Mouse (Mus musculus): ENCODE measurements around the gene Zfp180. TPM values are rescaled to one million over a fixed set of nuclear protein-coding genes. Genes with fewer than 3 reads are reported as not detected.
"Not testable (repeated sequence)": the region's sequence is repeated elsewhere in the genome, so short reads cannot be mapped to it uniquely, and the experiment has no call there.

Zfp180 gene
- polyA plus RNA-seq (2014; fragmentation: Nextera tagmentation; extraction: Ambion mirVana), result 30.7 and 30.9 TPM in 2 replicates

- peak within 1 kb of the TSS; percentile 75 for H3K27ac ChIP-seq (replicated peaks; ENCODE audit: low read depth, low read length)
- peak; percentile 92 for DNase-seq (ENCODE audit: low spot score)
- 20% methylated on average over 44 of the region's 44 CpGs for WGBS
Observed at GRCm38 (mm10) chr7:24081634-24082431, at the start of gene Zfp180. Gene Zfp180 (plus strand): TSS chr7:24081924.

GRCm38 (mm10) chr7:24052660-24053304 is 28.9 kb upstream of the Zfp180 start, which contains the start of gene Vmn1r183:
Gene Vmn1r183 (plus strand): TSS chr7:24053254.
- no peaks in the 10 kb centered on the region for H3K9me3 ChIP-seq (ENCODE audit: control insufficient read depth, low read length)
- no peak for ATAC-seq (ENCODE audit: insufficient number of reproducible peaks, low FRiP score, low TSS enrichment, low read depth)
- WGBS, result 74% methylated on average over 4 of the region's 4 CpGs

More at GRCm38 (mm10) chr7:24081634-24082431, at the start of gene Zfp180:
- peak within 1 kb of the TSS; percentile 57 for H3K4me3 ChIP-seq (ENCODE audit: low read depth, low read length)
- H3K36me3 ChIP-seq (ENCODE audit: control insufficient read depth, insufficient read depth, low read length), result peaks cover 8% of the 10 kb centered on the region; the same call in 1 of the 2 replicates
- peak within 1 kb of the TSS; percentile 66 for H3K4me2 ChIP-seq (ENCODE audit: low read depth, severe bottlenecking)
- H3K27me3 ChIP-seq (ENCODE audit: control insufficient read depth, insufficient read depth, low read length), result no peaks in the 10 kb centered on the region
- ATAC-seq (ENCODE audit: insufficient number of reproducible peaks, low FRiP score, low TSS enrichment, low read depth), result peak; percentile 98
- peak within 1 kb of the TSS; percentile 62 for H3K9ac ChIP-seq (ENCODE audit: low read length)
- H3K4me1 ChIP-seq (ENCODE audit: control insufficient read depth, insufficient read depth, low read length), result peaks cover 3% of the 10 kb centered on the region; the same call in 1 of the 2 replicates
- no peaks in the 10 kb centered on the region for H3K9me3 ChIP-seq (ENCODE audit: control insufficient read depth, low read length)

GRCm38 (mm10) chr7:24074424-24074823 is 7.3 kb upstream of the Zfp180 start:
- H3K9me3 ChIP-seq (ENCODE audit: control insufficient read depth, low read length); H3K36me3 ChIP-seq (ENCODE audit: control insufficient read depth, insufficient read depth, low read length); H3K9ac ChIP-seq (ENCODE audit: low read length); H3K27ac ChIP-seq (replicated peaks; ENCODE audit: low read depth, low read length); DNase-seq (ENCODE audit: low spot score); H3K4me1 ChIP-seq (ENCODE audit: control insufficient read depth, insufficient read depth, low read length); H3K4me2 ChIP-seq (ENCODE audit: low read depth, severe bottlenecking); H3K4me3 ChIP-seq (ENCODE audit: low read depth, low read length); ATAC-seq (ENCODE audit: insufficient number of reproducible peaks, low FRiP score, low TSS enrichment, low read depth); H3K27me3 ChIP-seq (ENCODE audit: control insufficient read depth, insufficient read depth, low read length): not testable (repeated sequence)
- WGBS, result 33% methylated on average over 1 of the region's 1 CpGs

More at GRCm38 (mm10) chr7:24052660-24053304, 28.9 kb upstream of the Zfp180 start, which contains the start of gene Vmn1r183:
- Histone ChIP-seq H3K4me2 (ENCODE audit: low read depth, severe bottlenecking) (no peak within 1 kb of the TSS), H3K36me3 (ENCODE audit: control insufficient read depth, insufficient read depth, low read length) (no peaks in the 10 kb centered on the region), H3K27ac (replicated peaks; ENCODE audit: low read depth, low read length) (no peak within 1 kb of the TSS), H3K4me3 (ENCODE audit: low read depth, low read length) (no peak within 1 kb of the TSS), H3K27me3 (ENCODE audit: control insufficient read depth, insufficient read depth, low read length) (no peaks in the 10 kb centered on the region), H3K9ac (ENCODE audit: low read length) (no peak within 1 kb of the TSS), H3K4me1 (ENCODE audit: control insufficient read depth, insufficient read depth, low read length) (no peaks in the 10 kb centered on the region)
- no peak for DNase-seq (ENCODE audit: low spot score)

- no peaks in the 10 kb centered on the region for H3K9me3 ChIP-seq (ENCODE audit: control insufficient read depth, low read length)
Observed at GRCm38 (mm10) chr7:24082457-24083235, 922 bp downstream of the Zfp180 start.

GRCm38 (mm10) chr7:24086871-24087270 is 5.1 kb downstream of the Zfp180 start:
- 89% methylated on average over 4 of the region's 4 CpGs for WGBS
- no peak for DNase-seq (ENCODE audit: low spot score)
- Histone ChIP-seq H3K27me3 (ENCODE audit: control insufficient read depth, insufficient read depth, low read length) (no peaks in the 10 kb centered on the region), H3K4me2 (ENCODE audit: low read depth, severe bottlenecking) (no peak overlapping the region), H3K9me3 (ENCODE audit: control insufficient read depth, low read length) (no peaks in the 10 kb centered on the region), H3K27ac (replicated peaks; ENCODE audit: low read depth, low read length) (no peak overlapping the region), H3K4me3 (ENCODE audit: low read depth, low read length) (no peak overlapping the region), H3K9ac (ENCODE audit: low read length) (no peak overlapping the region), H3K4me1 (ENCODE audit: control insufficient read depth, insufficient read depth, low read length) (peaks cover 3% of the 10 kb centered on the region; the same call in 1 of the 2 replicates), H3K36me3 (ENCODE audit: control insufficient read depth, insufficient read depth, low read length) (peaks cover 14% of the 10 kb centered on the region)
- no peak for ATAC-seq (ENCODE audit: insufficient number of reproducible peaks, low FRiP score, low TSS enrichment, low read depth)

More at GRCm38 (mm10) chr7:24082457-24083235, 922 bp downstream of the Zfp180 start:
- Histone ChIP-seq H3K27me3 (ENCODE audit: control insufficient read depth, insufficient read depth, low read length) (no peaks in the 10 kb centered on the region), H3K9ac (ENCODE audit: low read length) (peak overlapping the region; percentile 62), H3K36me3 (ENCODE audit: control insufficient read depth, insufficient read depth, low read length) (peaks cover 14% of the 10 kb centered on the region), H3K27ac (replicated peaks; ENCODE audit: low read depth, low read length) (no peak overlapping the region; the same call in 1 of the 2 replicates), H3K4me1 (ENCODE audit: control insufficient read depth, insufficient read depth, low read length) (peaks cover 3% of the 10 kb centered on the region; the same call in 1 of the 2 replicates), H3K4me3 (ENCODE audit: low read depth, low read length) (peak overlapping the region; percentile 57), H3K4me2 (ENCODE audit: low read depth, severe bottlenecking) (peak overlapping the region; percentile 66)
- ATAC-seq (ENCODE audit: insufficient number of reproducible peaks, low FRiP score, low TSS enrichment, low read depth), result peak; percentile 56
- peak; percentile 22 for DNase-seq (ENCODE audit: low spot score)
- 61% methylated on average over 15 of the region's 15 CpGs for WGBS

GRCm38 (mm10) chr7:24087485-24088125 is 5.9 kb downstream of the Zfp180 start:
- H3K9ac ChIP-seq (ENCODE audit: low read length), result no peak overlapping the region
- H3K27ac ChIP-seq (replicated peaks; ENCODE audit: low read depth, low read length), result no peak overlapping the region
- no peaks in the 10 kb centered on the region for H3K27me3 ChIP-seq (ENCODE audit: control insufficient read depth, insufficient read depth, low read length)
- H3K4me3 ChIP-seq (ENCODE audit: low read depth, low read length), result no peak overlapping the region
- no peak for ATAC-seq (ENCODE audit: insufficient number of reproducible peaks, low FRiP score, low TSS enrichment, low read depth)
- no peak overlapping the region for H3K4me2 ChIP-seq (ENCODE audit: low read depth, severe bottlenecking)
- peaks cover 3% of the 10 kb centered on the region; the same call in 1 of the 2 replicates for H3K4me1 ChIP-seq (ENCODE audit: control insufficient read depth, insufficient read depth, low read length)
- H3K36me3 ChIP-seq (ENCODE audit: control insufficient read depth, insufficient read depth, low read length), result peaks cover 14% of the 10 kb centered on the region
- no peaks in the 10 kb centered on the region for H3K9me3 ChIP-seq (ENCODE audit: control insufficient read depth, low read length)
- WGBS, result 96% methylated on average over 12 of the region's 12 CpGs
- no peak for DNase-seq (ENCODE audit: low spot score)

- peak; percentile 32; the same call in 1 of the 2 replicates for ATAC-seq (ENCODE audit: insufficient number of reproducible peaks, low FRiP score, low TSS enrichment, low read depth)
Observed at GRCm38 (mm10) chr7:24104403-24104802, 22.7 kb downstream of the Zfp180 start.

More at GRCm38 (mm10) chr7:24104403-24104802, 22.7 kb downstream of the Zfp180 start:
- 95% methylated on average over 9 of the region's 9 CpGs for WGBS
- H3K27me3 ChIP-seq (ENCODE audit: control insufficient read depth, insufficient read depth, low read length), result no peaks in the 10 kb centered on the region
- no peak overlapping the region for H3K4me3 ChIP-seq (ENCODE audit: low read depth, low read length)
- no peaks in the 10 kb centered on the region for H3K4me1 ChIP-seq (ENCODE audit: control insufficient read depth, insufficient read depth, low read length)
- no peak for DNase-seq (ENCODE audit: low spot score)
- peaks cover 85% of the 10 kb centered on the region for H3K36me3 ChIP-seq (ENCODE audit: control insufficient read depth, insufficient read depth, low read length)
- no peak overlapping the region for H3K9ac ChIP-seq (ENCODE audit: low read length)
- H3K27ac ChIP-seq (replicated peaks; ENCODE audit: low read depth, low read length), result no peak overlapping the region
- H3K4me2 ChIP-seq (ENCODE audit: low read depth, severe bottlenecking), result no peak overlapping the region
- peaks cover 64% of the 10 kb centered on the region for H3K9me3 ChIP-seq (ENCODE audit: control insufficient read depth, low read length)

All from limb, embryonic 11.5 days (tissue).